7 mouse cellular contexts compared by ENCODE assay signal in genomic region chr12:53328257-53328736, GRCm38 (mm10).
DNase-seq lines count a peak whose midpoint lies in the region; ATAC-seq and TF ChIP-seq lines count a peak whose summit lies in the region.

No protein-coding gene starts in this region.

- no peak for TF ChIP-seq POLR2A in thymus, adult 2 months (IDR thresholded peaks at IDR 0.05; ENCODE audit: control insufficient read depth, extremely low read depth, insufficient read depth, low read length, poor library complexity)

- no peak overlapping the region for H3K27ac ChIP-seq in heart, embryonic 15.5 days
- peak overlapping the region; percentile 61 for H3K27ac ChIP-seq in lung, embryonic 16.5 days (ENCODE audit: low read length)
- no peak overlapping the region for H3K27ac ChIP-seq in thymus, adult 2 months (ENCODE audit: control insufficient read depth, insufficient read depth, low read length)

- H3K36me3 ChIP-seq in heart, embryonic 15.5 days = no peaks in the 10 kb centered on the region
- H3K36me3 ChIP-seq in lung, embryonic 16.5 days (ENCODE audit: control insufficient read depth, insufficient read depth, low read length) = no peaks in the 10 kb centered on the region
- no peaks in the 10 kb centered on the region for H3K36me3 ChIP-seq in thymus, adult 2 months (ENCODE audit: control insufficient read depth, insufficient read depth, low read length)

- H3K9ac ChIP-seq in heart, embryonic 15.5 days = no peak overlapping the region
- H3K9ac ChIP-seq in lung, embryonic 16.5 days (ENCODE audit: low read length) = no peak overlapping the region

- H3K27me3 ChIP-seq in heart, embryonic 15.5 days = 0 out of 2 replicates have a peak, but pooled peaks cover 3% of the 10 kb centered on the region
- no peaks in the 10 kb centered on the region for H3K27me3 ChIP-seq in lung, embryonic 16.5 days (ENCODE audit: control insufficient read depth, insufficient read depth, low read depth, low read length)
- no peaks in the 10 kb centered on the region for H3K27me3 ChIP-seq in thymus, adult 2 months (ENCODE audit: control insufficient read depth, insufficient read depth, low read length)

- peak; percentile 19 to 39 for DNase-seq in layer of hippocampus, postnatal 10 days (ENCODE audit: low spot score in 2 of 2)
- DNase-seq in layer of hippocampus, adult 11-12 months (ENCODE audit: low spot score) = no peak
- DNase-seq in embryo, embryonic 11 days = peak; percentile 55
- peak; percentile 44 for DNase-seq in yolk sac, embryonic 10.5 days (ENCODE audit: low spot score)
- no peak for DNase-seq in thymus, adult 2 months

- peak overlapping the region; percentile 36; the same call in 1 of the 2 replicates for H3K4me2 ChIP-seq in heart, embryonic 15.5 days
- peak overlapping the region; percentile 31 for H3K4me2 ChIP-seq in lung, embryonic 16.5 days (ENCODE audit: low read depth, low read length)

- H3K9me3 ChIP-seq in heart, embryonic 15.5 days (replicated peaks) = no peaks in the 10 kb centered on the region
- no peaks in the 10 kb centered on the region for H3K9me3 ChIP-seq in lung, embryonic 16.5 days (ENCODE audit: control insufficient read depth, low read length)

- H3K4me1 ChIP-seq in heart, embryonic 15.5 days (replicated peaks) = peaks cover 10% of the 10 kb centered on the region
- H3K4me1 ChIP-seq in lung, embryonic 16.5 days (replicated peaks; ENCODE audit: control insufficient read depth, insufficient read depth, low read length) = peaks cover 17% of the 10 kb centered on the region
- H3K4me1 ChIP-seq in thymus, adult 2 months (replicated peaks; ENCODE audit: control insufficient read depth, insufficient read depth, low read length) = no peaks in the 10 kb centered on the region

- TF ChIP-seq CTCF in thymus, adult 2 months (IDR thresholded peaks at IDR 0.05; ENCODE audit: borderline replicate concordance, control insufficient read depth, extremely low read depth, insufficient read depth, low read length, poor library complexity) = no peak

- WGBS in heart, embryonic 15.5 days = 29% methylated on average over 5 of the region's 5 CpGs
- 4% methylated on average over 5 of the region's 5 CpGs for WGBS in lung, embryonic 16.5 days
- 46% methylated on average over 5 of the region's 5 CpGs for WGBS in thymus, adult 2 months

- no peak overlapping the region for H3K4me3 ChIP-seq in heart, embryonic 15.5 days
- H3K4me3 ChIP-seq in lung, embryonic 16.5 days (ENCODE audit: low read length) = peak overlapping the region; percentile 12; the same call in 1 of the 2 replicates
- H3K4me3 ChIP-seq in thymus, adult 2 months (ENCODE audit: control insufficient read depth, insufficient read depth, low read length) = no peak overlapping the region

- peak; percentile 27; the same call in 1 of the 2 replicates for ATAC-seq in heart, embryonic 15.5 days (replicated peaks; ENCODE audit: insufficient number of reproducible peaks, insufficient read depth, low FRiP score, low read depth)
- peak; percentile 86 for ATAC-seq in lung, embryonic 16.5 days (ENCODE audit: low read depth)

Comparison
In these comparisons a context has a peak if more than half of its experiments do, and no peak if none do; other contexts are left out.
1. DNase-seq: peak in layer of hippocampus, postnatal 10 days (2 of 2), embryo, embryonic 11 days (single experiment) and yolk sac, embryonic 10.5 days (single experiment); none in layer of hippocampus, adult 11-12 months (single experiment) and thymus, adult 2 months (single experiment).